Mouse (Mus musculus) forebrain, embryonic 11.5 days (tissue): ENCODE measurements at regions not wholly inside any gene's neighbourhood (a gene's known extent, or its start where the extent isn't known, plus 50 kb on each side); places are given as distances from the start of the nearest gene placed in this dataset.

Experiments used
- ATAC-seq: fragments of 200-750 bp; cut with Nextera tagmentation; replicated peaks from 2 replicates; pipeline ENCODE4 v1.8.0; 2017; ENCODE audit warnings: moderate TSS enrichment; ENCODE audit not compliant: low FRiP score
- DNase-seq: peaks from one replicate; pipeline ENCODE4 v3.0.0-alpha.2; 2017; ENCODE audit warnings: low spot score
- H3K27ac ChIP-seq: fragments of 300-500 bp; sonication (generic); 2 replicates; pipeline ENCODE4 v1.5.1; 2014; ENCODE audit warnings: low read depth, low read length
- H3K27me3 ChIP-seq: fragments of 300-500 bp; sonication (generic); 2 replicates; pipeline ENCODE4 v1.6.1; 2014; ENCODE audit warnings: mild to moderate bottlenecking, low read length, mixed read lengths; ENCODE audit not compliant: control insufficient read depth, insufficient read depth
- H3K36me3 ChIP-seq: fragments of 300-500 bp; sonication (generic); 2 replicates; pipeline ENCODE4 v1.6.1; 2014; ENCODE audit warnings: mild to moderate bottlenecking, low read length, moderate library complexity, mixed read lengths; ENCODE audit not compliant: control insufficient read depth, insufficient read depth
- H3K4me1 ChIP-seq: fragments of 300-500 bp; sonication (generic); replicated peaks from 2 replicates; pipeline ENCODE4 v1.6.1; 2014; ENCODE audit warnings: low read length, mixed read lengths; ENCODE audit not compliant: control insufficient read depth, insufficient read depth
- H3K4me2 ChIP-seq: fragments of 300-500 bp; sonication (generic); 2 replicates; pipeline ENCODE4 v1.6.1; 2014; ENCODE audit warnings: low read depth, mild to moderate bottlenecking, low read length, moderate library complexity, mixed read lengths; ENCODE audit not compliant: severe bottlenecking
- H3K4me3 ChIP-seq: fragments of 300-500 bp; sonication (generic); 2 replicates; pipeline ENCODE4 v1.5.1; 2014; ENCODE audit warnings: low read depth, low read length
- H3K9ac ChIP-seq: fragments of 300-500 bp; sonication (generic); 2 replicates; pipeline ENCODE4 v1.6.1; 2014; ENCODE audit warnings: low read length
- H3K9me3 ChIP-seq: fragments of 300-500 bp; sonication (generic); 2 replicates; pipeline ENCODE4 v1.6.1; 2016; ENCODE audit warnings: low read length, mixed read lengths; ENCODE audit not compliant: control insufficient read depth
- WGBS: fragments of 180-500 bp; shearing (Covaris S2); extraction: QIAGEN DNeasy Blood & Tissue Kit; methylation state at CpG from one replicate; pipeline ENCODE4 v1.1.7; 2014; 5-methylcytosine and 5-hydroxymethylcytosine counted together

DNA sequence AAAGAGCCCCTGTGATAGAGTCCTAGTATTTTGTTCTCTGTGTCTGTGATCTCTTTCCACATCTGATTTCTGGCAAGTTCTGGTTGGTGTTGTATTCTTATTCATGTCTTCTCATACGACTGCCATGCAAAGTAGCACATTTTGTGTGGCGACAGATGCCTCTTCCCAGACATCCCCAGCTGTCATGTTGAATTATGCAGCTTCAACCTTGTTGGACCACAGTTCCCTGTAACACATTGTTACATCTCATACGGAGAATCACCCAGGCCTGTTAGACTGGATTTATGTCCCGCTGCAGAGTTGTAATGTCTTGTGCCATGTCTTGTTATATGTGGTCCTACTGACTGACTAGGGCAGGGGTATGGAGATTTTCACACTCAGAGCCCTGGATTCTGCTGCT, 543.3 kb downstream of the Grin2a start:
- H3K36me3 ChIP-seq = no peaks in the 10 kb centered on the region
- H3K9ac ChIP-seq = no peak overlapping the region
- no peak overlapping the region for H3K4me2 ChIP-seq
- WGBS = 88% methylated on average over 4 of the region's 4 CpGs
- H3K27me3 ChIP-seq = no peaks in the 10 kb centered on the region
- DNase-seq (no peak), ATAC-seq (no peak)
- no peaks in the 10 kb centered on the region for H3K4me1 ChIP-seq
- no peak overlapping the region for H3K27ac ChIP-seq
- no peaks in the 10 kb centered on the region for H3K9me3 ChIP-seq
- no peak overlapping the region for H3K4me3 ChIP-seq

DNA sequence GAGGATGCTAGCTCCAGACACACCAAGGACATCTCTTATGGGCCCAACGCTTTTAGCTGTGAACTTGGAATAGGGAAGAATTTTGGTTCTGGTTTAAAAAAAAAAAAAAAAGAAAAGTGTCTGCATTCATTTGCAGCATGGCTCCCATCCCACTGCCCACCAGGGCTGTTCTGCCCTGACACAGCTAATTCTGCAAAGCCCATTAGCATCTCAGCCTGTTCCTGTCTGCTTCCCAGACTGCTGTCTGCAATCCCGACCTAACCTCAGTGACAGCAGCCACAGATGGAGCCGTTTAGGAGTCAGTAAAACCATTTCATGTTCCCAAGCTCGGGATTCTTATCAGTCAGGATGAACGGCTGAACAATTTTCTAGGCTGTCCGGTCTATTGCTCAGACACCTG, 537.8 kb downstream of the Grin2a start:
- Histone ChIP-seq H3K9me3 (no peaks in the 10 kb centered on the region), H3K4me3 (no peak overlapping the region), H3K36me3 (no peaks in the 10 kb centered on the region), H3K27ac (no peak overlapping the region), H3K4me1 (no peaks in the 10 kb centered on the region), H3K27me3 (no peaks in the 10 kb centered on the region), H3K4me2 (no peak overlapping the region), H3K9ac (no peak overlapping the region)
- DNase-seq = no peak
- ATAC-seq = no peak
- 85% methylated on average over 6 of the region's 6 CpGs for WGBS

GRCm38 (mm10) chr16:9462497-9462896, 532.9 kb downstream of the Grin2a start:
- no peaks in the 10 kb centered on the region for H3K36me3 ChIP-seq
- H3K9ac ChIP-seq = no peak overlapping the region
- WGBS = 86% methylated on average over 3 of the region's 3 CpGs
- DNase-seq (no peak), ATAC-seq (no peak)
- H3K4me2 ChIP-seq = no peak overlapping the region
- H3K9me3 ChIP-seq = no peaks in the 10 kb centered on the region
- H3K27ac ChIP-seq = no peak overlapping the region
- H3K4me1 ChIP-seq = no peaks in the 10 kb centered on the region
- no peak overlapping the region for H3K4me3 ChIP-seq
- H3K27me3 ChIP-seq = no peaks in the 10 kb centered on the region

GRCm38 (mm10) chr16:9469394-9469793, 526.0 kb downstream of the Grin2a start:
- H3K4me1 ChIP-seq = no peaks in the 10 kb centered on the region
- H3K4me2 ChIP-seq = no peak overlapping the region
- H3K27me3 ChIP-seq = no peaks in the 10 kb centered on the region
- 67% methylated on average over 4 of the region's 4 CpGs for WGBS
- H3K4me3 ChIP-seq = no peak overlapping the region
- DNase-seq = no peak
- H3K9me3 ChIP-seq = no peaks in the 10 kb centered on the region
- no peak for ATAC-seq
- no peak overlapping the region for H3K9ac ChIP-seq
- no peaks in the 10 kb centered on the region for H3K36me3 ChIP-seq
- H3K27ac ChIP-seq = no peak overlapping the region

DNA sequence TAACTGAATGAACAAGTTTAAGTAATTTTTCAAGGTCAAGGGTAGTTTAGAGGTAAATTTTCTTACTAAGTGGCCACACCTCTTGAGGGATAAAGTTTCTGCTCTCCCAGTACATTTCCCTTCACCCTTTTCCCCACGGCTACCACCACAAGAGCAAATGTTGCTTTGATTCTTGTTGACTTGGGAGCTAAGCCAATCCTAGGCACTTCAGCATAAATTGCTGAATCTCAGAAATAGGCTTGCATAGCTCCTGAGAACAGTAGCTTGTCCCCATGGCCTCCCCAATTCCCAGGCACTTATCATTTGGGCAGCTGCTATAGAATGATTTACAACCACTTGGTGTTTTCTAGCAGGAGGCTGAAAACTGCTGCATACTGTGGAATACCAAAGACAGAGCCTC, 510.1 kb downstream of the Grin2a start:
- 79% methylated on average over 1 of the region's 1 CpGs for WGBS
- H3K27ac ChIP-seq = no peak overlapping the region
- H3K4me2 ChIP-seq = no peak overlapping the region
- no peak overlapping the region for H3K9ac ChIP-seq
- H3K27me3 ChIP-seq = no peaks in the 10 kb centered on the region
- H3K4me3 ChIP-seq = no peak overlapping the region
- DNase-seq (no peak), ATAC-seq (no peak)
- H3K9me3 ChIP-seq = no peaks in the 10 kb centered on the region
- H3K36me3 ChIP-seq = no peaks in the 10 kb centered on the region
- no peaks in the 10 kb centered on the region for H3K4me1 ChIP-seq

GRCm38 (mm10) chr16:9498301-9498700, 497.1 kb downstream of the Grin2a start:
- no peaks in the 10 kb centered on the region for H3K4me1 ChIP-seq
- no peak for DNase-seq
- no peak overlapping the region for H3K4me2 ChIP-seq

DNA sequence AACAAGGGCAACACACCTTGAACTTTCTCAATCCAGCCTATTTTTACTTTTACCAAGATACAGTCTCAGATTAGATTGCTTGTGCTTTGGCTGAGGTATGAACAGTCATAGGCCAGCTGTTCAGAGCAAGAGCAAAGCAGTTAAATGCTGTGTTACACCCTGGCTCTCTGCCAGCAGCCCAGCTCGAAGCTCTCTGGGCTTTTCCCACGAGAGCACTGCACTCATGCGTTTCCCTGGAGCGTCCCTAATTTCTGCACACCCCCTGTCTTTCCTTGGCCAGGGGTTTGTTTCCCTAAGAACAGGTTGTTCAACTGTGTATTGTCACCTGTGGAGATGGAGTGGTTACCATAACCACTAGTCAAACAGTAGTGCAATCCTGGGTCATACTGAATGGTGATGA, 493.6 kb downstream of the Grin2a start:
- no peak overlapping the region for H3K4me3 ChIP-seq
- H3K27me3 ChIP-seq = no peaks in the 10 kb centered on the region
- no peaks in the 10 kb centered on the region for H3K36me3 ChIP-seq
- DNase-seq = no peak
- no peak overlapping the region for H3K27ac ChIP-seq
- WGBS = 81% methylated on average over 4 of the region's 4 CpGs
- H3K4me1 ChIP-seq = no peaks in the 10 kb centered on the region
- H3K9ac ChIP-seq = no peak overlapping the region
- H3K4me2 ChIP-seq = no peak overlapping the region
- no peaks in the 10 kb centered on the region for H3K9me3 ChIP-seq
- no peak for ATAC-seq

More at GRCm38 (mm10) chr16:9498301-9498700, 497.1 kb downstream of the Grin2a start:
- no peaks in the 10 kb centered on the region for H3K36me3 ChIP-seq
- H3K27ac ChIP-seq = no peak overlapping the region
- no peak overlapping the region for H3K4me3 ChIP-seq
- no peaks in the 10 kb centered on the region for H3K9me3 ChIP-seq
- H3K9ac ChIP-seq = no peak overlapping the region
- WGBS = 88% methylated on average over 2 of the region's 2 CpGs
- no peak for ATAC-seq
- no peaks in the 10 kb centered on the region for H3K27me3 ChIP-seq

GRCm38 (mm10) chr16:9509666-9510065, 485.7 kb downstream of the Grin2a start:
- no peaks in the 10 kb centered on the region for H3K27me3 ChIP-seq
- ATAC-seq (no peak), DNase-seq (no peak)
- H3K4me1 ChIP-seq = no peaks in the 10 kb centered on the region
- H3K4me3 ChIP-seq = no peak overlapping the region
- H3K27ac ChIP-seq = no peak overlapping the region
- no peak overlapping the region for H3K9ac ChIP-seq
- H3K9me3 ChIP-seq = no peaks in the 10 kb centered on the region
- 71% methylated on average over 1 of the region's 1 CpGs for WGBS
- no peak overlapping the region for H3K4me2 ChIP-seq
- no peaks in the 10 kb centered on the region for H3K36me3 ChIP-seq

DNA sequence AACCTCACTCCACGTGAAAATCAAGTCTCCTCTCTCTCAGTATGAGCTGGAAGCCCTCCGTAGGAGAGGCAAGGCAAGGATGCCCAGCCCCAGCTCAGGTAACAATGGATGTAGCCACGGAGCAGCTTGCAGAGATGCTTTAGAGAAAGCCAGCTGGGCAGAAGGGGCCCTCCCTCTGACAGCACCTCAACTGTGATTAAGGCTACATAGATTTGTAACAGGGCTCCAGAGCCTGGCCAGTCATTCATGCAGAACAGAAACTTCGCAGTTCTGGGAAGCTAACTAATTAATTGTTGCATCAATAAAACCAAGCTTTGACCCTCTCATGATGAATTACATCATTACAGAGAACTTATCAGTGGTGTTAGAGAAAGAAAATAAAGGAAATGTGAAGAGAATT, 480.8 kb downstream of the Grin2a start:
- Histone ChIP-seq H3K27me3 (no peaks in the 10 kb centered on the region), H3K4me3 (no peak overlapping the region), H3K27ac (no peak overlapping the region), H3K4me2 (no peak overlapping the region), H3K4me1 (no peaks in the 10 kb centered on the region), H3K36me3 (no peaks in the 10 kb centered on the region), H3K9ac (no peak overlapping the region), H3K9me3 (no peaks in the 10 kb centered on the region)
- DNase-seq (no peak), ATAC-seq (no peak)
- 43% methylated on average over 4 of the region's 4 CpGs for WGBS
